Mouse (Mus musculus) intestine, embryonic 16.5 days (tissue): ENCODE measurements around the gene Scnn1b. TPM values are rescaled to one million over a fixed set of nuclear protein-coding genes. Genes with fewer than 3 reads are reported as not detected.

Experiments used
- ATAC-seq: fragments of 200-750 bp; cut with Nextera tagmentation; 2 replicates; pipeline ENCODE4 v1.8.0; 2017; ENCODE audit warnings: moderate TSS enrichment, moderate library complexity
- H3K27ac ChIP-seq: fragments of 300-500 bp; sonication (generic); 2 replicates; pipeline ENCODE4 v1.5.1; 2014; ENCODE audit warnings: mild to moderate bottlenecking, low read length
- H3K27me3 ChIP-seq: fragments of 300-500 bp; sonication (generic); replicated peaks from 2 replicates; pipeline ENCODE4 v1.6.1; 2014; ENCODE audit warnings: low read length, control low read depth, mixed read lengths; ENCODE audit not compliant: control insufficient read depth, insufficient read depth
- H3K36me3 ChIP-seq: fragments of 300-500 bp; sonication (generic); 2 replicates; pipeline ENCODE4 v1.6.1; 2014; ENCODE audit warnings: low read length, control low read depth; ENCODE audit not compliant: control insufficient read depth, insufficient read depth
- H3K4me1 ChIP-seq: fragments of 300-500 bp; sonication (generic); 2 replicates; pipeline ENCODE4 v1.6.1; 2014; ENCODE audit warnings: low read length, control low read depth, mixed read lengths; ENCODE audit not compliant: control insufficient read depth, insufficient read depth
- H3K4me2 ChIP-seq: fragments of 300-500 bp; sonication (generic); 2 replicates; pipeline ENCODE4 v1.6.1; 2014; ENCODE audit warnings: low read depth, low read length, control low read depth
- H3K4me3 ChIP-seq: fragments of 300-500 bp; sonication (generic); 2 replicates; pipeline ENCODE4 v1.5.1; 2014; ENCODE audit warnings: mild to moderate bottlenecking, low read length
- H3K9ac ChIP-seq: fragments of 300-500 bp; sonication (generic); 2 replicates; pipeline ENCODE4 v1.6.1; 2014; ENCODE audit warnings: low read depth, low read length
- H3K9me3 ChIP-seq: fragments of 300-500 bp; sonication (generic); 2 replicates; pipeline ENCODE4 v1.6.1; 2016; ENCODE audit warnings: low read length, control low read depth; ENCODE audit not compliant: control insufficient read depth
- WGBS: fragments of 180-500 bp; shearing (Covaris S2); extraction: QIAGEN DNeasy Blood & Tissue Kit; methylation state at CpG from one replicate; pipeline ENCODE4 v1.1.7; 2014; 5-methylcytosine and 5-hydroxymethylcytosine counted together
- polyA plus RNA-seq: library from polyadenylated mRNA; unstranded; fragments of >200 nt; fragmentation: Nextera tagmentation; extraction: Ambion mirVana; gene quantifications from 2 replicates; pipeline ENCODE4 v1.2.1, GENCODE M21; 2015

Gene Scnn1b
- polyA plus RNA-seq, 1 experiment from 2014 or later, result 0.20 TPM

DNA sequence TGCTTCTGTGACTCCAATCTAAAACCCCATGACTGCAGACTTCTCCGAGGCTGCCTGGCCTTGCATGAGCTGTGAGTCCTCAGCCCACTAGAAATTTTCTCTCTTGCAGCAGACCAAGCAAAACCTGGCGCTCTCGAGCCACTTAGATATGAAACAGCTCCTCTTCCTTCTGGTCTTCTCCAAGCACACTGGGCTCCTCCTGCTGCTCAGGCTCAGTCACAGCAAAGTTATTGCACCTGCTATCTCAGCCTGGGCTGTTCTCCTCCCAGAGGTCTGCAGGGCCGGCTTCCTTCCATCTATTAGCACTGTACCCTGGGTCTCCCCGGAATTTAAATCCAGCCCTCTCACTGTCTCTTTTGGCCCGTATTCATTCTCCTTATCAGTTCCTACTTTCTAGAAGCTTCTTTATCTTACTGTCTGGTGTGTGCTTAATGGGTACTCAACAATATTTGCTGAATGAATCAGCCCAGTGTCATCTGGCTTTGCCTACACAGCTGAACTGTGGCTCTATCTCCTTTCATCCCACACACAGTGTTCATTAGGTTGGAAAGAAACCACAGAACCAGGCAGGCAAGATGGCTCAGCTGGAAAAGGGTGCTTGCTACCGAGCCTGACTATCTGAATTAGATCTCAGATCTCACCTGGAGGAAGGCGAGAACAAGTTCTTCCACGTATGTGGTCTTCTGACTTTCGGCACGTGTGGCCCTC is 7.5 kb upstream of the Scnn1b start:
- no peaks in the 10 kb centered on the region for H3K36me3 ChIP-seq
- 72% methylated on average over 11 of the region's 11 CpGs for WGBS
- no peak for ATAC-seq
- no peaks in the 10 kb centered on the region for H3K9me3 ChIP-seq
- no peak overlapping the region for H3K4me2 ChIP-seq
- H3K4me1 ChIP-seq, result no peaks in the 10 kb centered on the region
- H3K27ac ChIP-seq, result no peak overlapping the region
- H3K9ac ChIP-seq, result no peak overlapping the region
- H3K27me3 ChIP-seq, result no peaks in the 10 kb centered on the region
- H3K4me3 ChIP-seq, result no peak overlapping the region

DNA sequence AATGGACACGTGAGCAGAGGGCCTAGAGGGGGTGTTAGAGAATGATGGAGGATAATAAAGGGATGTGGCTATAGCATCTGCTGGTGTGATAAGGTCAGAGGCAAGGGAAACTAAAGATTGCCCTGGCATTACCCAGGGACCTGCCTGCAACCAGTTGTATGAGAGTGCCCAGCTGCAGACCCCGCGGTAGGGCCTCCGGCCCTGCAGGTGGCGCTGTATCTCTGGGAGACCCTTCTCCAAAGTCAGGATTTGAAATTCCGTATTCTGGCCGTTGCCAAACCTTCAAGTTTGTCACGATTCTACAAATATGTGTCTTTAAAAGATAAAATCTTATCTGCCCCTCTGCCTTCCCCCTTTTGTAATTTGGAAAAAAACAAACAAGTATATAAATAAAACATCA is 5.9 kb upstream of the Scnn1b start:
- Histone ChIP-seq H3K9ac (no peak overlapping the region), H3K4me1 (no peaks in the 10 kb centered on the region), H3K4me3 (no peak overlapping the region), H3K27me3 (peaks cover 3% of the 10 kb centered on the region; the same call in 1 of the 2 replicates), H3K27ac (no peak overlapping the region), H3K4me2 (no peak overlapping the region), H3K9me3 (no peaks in the 10 kb centered on the region), H3K36me3 (no peaks in the 10 kb centered on the region)
- ATAC-seq, result no peak
- WGBS, result 84% methylated on average over 8 of the region's 8 CpGs

DNA sequence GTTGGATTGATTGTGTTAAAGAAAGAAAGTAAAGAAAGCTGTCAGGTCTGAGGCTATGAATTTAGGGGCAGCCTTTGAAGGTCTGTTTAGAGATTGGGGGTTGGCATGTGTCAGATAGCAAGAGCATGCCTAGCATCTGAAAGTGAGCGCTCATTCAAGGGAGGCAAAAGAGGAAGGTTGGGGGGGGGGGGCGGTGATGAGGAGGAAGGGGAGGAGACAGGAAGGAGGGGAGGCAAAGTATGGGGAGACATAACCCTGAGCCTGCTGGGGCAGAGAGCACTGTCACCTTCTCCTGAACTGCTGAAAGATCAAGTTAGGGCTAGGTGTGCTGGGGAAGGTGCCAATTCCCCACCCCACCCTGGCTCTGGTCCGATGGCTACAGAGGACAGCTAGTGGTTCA is 6.8 kb downstream of the Scnn1b start:
- Histone ChIP-seq H3K27me3 (no peaks in the 10 kb centered on the region), H3K4me2 (no peak overlapping the region), H3K4me1 (no peaks in the 10 kb centered on the region), H3K27ac (no peak overlapping the region), H3K4me3 (no peak overlapping the region), H3K36me3 (no peaks in the 10 kb centered on the region), H3K9ac (no peak overlapping the region), H3K9me3 (no peaks in the 10 kb centered on the region)
- 70% methylated on average over 2 of the region's 3 CpGs for WGBS
- ATAC-seq, result no peak

DNA sequence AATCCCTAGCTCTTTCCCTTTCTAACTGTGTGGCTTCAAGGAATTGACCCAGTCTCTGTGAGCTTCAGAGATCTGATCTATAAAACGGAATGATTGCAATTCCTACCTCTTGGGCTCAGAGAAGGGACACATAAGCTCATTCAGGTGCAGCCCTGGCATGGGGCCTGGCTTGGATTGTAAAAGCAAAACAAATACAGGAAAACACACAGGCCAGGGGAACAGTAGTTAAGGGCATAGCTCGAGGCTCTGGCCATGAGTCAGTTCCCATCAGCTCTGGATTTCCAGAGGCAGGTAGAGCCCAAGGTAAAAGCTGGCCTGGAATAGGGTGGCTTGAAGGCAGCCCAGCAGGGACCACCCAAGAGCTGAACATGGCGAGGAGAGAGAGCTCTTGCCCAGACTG is 9.2 kb downstream of the Scnn1b start:
- no peaks in the 10 kb centered on the region for H3K36me3 ChIP-seq
- no peak overlapping the region for H3K4me3 ChIP-seq
- no peaks in the 10 kb centered on the region for H3K4me1 ChIP-seq
- H3K27me3 ChIP-seq, result no peaks in the 10 kb centered on the region
- no peak overlapping the region for H3K4me2 ChIP-seq
- no peaks in the 10 kb centered on the region for H3K9me3 ChIP-seq
- no peak for ATAC-seq
- WGBS, result 39% methylated on average over 3 of the region's 3 CpGs
- no peak overlapping the region for H3K27ac ChIP-seq
- H3K9ac ChIP-seq, result no peak overlapping the region

DNA sequence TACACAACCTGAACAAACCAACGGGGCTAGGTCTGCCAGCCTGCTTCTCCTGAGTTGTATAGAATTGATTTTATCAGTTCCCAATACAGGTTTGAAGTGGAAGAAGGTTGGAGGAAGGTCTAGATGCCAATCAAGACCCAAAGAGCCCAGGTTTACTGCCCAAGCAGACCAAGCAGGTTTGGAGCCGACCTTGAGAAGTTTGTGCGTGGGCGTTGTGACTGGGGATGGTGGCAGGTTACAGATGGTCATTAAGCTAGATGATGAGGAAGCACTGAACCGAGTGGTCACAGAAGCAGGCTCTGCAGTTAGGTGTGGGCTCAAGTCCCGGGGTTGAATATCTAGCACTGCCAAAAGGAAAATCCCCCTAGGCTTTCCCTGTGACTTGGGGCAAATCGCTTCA is 9.9 kb downstream of the Scnn1b start:
- 77% methylated on average over 7 of the region's 7 CpGs for WGBS
- no peak overlapping the region for H3K27ac ChIP-seq
- no peaks in the 10 kb centered on the region for H3K36me3 ChIP-seq
- no peak for ATAC-seq
- no peaks in the 10 kb centered on the region for H3K4me1 ChIP-seq
- no peak overlapping the region for H3K9ac ChIP-seq
- H3K27me3 ChIP-seq, result no peaks in the 10 kb centered on the region
- no peaks in the 10 kb centered on the region for H3K9me3 ChIP-seq
- H3K4me2 ChIP-seq, result no peak overlapping the region
- no peak overlapping the region for H3K4me3 ChIP-seq

DNA sequence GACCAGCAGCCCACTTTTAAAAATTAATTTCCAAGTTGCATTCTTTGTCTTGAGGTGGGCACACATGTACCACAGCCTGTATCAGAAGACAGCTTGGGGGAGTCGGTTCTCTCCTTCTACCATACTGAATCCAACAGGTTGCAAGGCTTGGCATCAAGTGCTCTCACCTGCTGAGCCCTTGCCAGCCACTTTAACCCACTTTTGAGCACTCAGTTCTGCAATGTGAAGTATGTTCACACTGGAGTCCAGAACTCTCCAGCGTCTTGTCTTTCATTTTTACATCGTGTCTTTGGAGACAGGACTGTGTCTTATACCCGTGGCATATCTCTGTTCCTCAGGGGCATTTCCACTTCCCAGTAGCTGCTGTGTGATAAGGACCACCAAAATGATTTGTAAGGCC is 15.4 kb downstream of the Scnn1b start:
- WGBS, result 86% methylated on average over 4 of the region's 4 CpGs
- Histone ChIP-seq H3K36me3 (no peaks in the 10 kb centered on the region), H3K27ac (no peak overlapping the region), H3K4me1 (no peaks in the 10 kb centered on the region), H3K9ac (no peak overlapping the region), H3K4me3 (no peak overlapping the region), H3K9me3 (no peaks in the 10 kb centered on the region), H3K4me2 (no peak overlapping the region), H3K27me3 (no peaks in the 10 kb centered on the region)
- no peak for ATAC-seq

DNA sequence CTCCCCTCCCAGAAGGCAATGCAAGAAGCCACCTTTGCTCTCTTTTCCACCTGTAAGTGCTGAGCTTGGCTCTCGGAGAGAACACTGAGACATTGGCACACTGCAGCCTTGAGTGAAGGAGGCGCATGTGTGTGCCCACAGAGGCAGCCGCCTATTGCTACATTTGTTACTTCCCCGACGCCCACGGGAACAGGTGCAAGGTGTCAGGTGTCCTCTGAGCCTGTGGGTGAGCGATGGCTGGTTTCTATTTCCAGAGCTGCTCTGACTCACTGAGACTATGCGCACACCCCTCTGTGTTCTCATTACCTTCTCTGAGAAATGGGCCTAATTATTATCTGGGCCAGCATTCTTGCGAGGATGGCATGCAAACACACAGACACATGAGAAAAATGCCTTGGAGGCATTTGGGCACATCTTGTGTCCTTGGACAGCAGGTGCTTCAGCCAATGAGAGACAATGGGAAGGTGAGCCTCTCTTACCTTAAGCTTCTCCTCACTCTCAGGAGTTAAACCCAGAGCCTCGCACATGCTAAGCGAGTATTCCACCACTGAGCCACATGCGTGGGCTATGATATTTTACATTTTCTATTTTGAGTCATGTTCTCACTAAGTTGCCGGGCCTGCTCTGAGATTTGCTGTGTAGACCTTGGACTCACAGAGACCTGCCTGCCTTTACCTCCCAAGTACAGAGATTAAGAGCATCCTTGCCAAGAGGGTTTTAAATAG is 26.0 kb downstream of the Scnn1b start:
- no peaks in the 10 kb centered on the region for H3K36me3 ChIP-seq
- no peaks in the 10 kb centered on the region for H3K4me1 ChIP-seq
- H3K9me3 ChIP-seq, result no peaks in the 10 kb centered on the region
- no peak overlapping the region for H3K9ac ChIP-seq
- H3K27ac ChIP-seq, result no peak overlapping the region
- no peak for ATAC-seq
- no peaks in the 10 kb centered on the region for H3K27me3 ChIP-seq
- no peak overlapping the region for H3K4me2 ChIP-seq
- no peak overlapping the region for H3K4me3 ChIP-seq
- 89% methylated on average over 13 of the region's 13 CpGs for WGBS

DNA sequence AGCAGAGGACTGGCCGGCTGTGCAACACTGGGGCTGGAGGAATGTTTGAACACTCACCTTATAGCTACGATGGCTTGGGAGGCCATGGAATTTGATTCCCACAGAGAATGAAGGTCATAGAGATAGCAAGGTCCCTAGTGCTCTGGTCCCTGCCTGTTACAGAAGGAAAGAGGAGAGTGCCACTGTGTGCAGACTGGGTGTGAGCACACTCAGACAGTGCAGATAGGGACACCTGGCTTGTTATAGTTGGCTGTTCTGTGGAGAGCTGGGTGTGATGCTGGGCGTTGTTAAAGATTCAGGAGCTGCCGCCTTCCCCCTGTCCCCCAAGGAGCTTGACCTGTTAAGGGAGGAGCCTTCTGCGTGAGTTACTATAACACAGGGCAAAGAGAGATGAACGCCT is 31.9 kb downstream of the Scnn1b start:
- Histone ChIP-seq H3K4me1 (no peaks in the 10 kb centered on the region), H3K27me3 (no peaks in the 10 kb centered on the region), H3K9ac (no peak overlapping the region), H3K36me3 (no peaks in the 10 kb centered on the region), H3K9me3 (no peaks in the 10 kb centered on the region), H3K27ac (no peak overlapping the region), H3K4me2 (no peak overlapping the region), H3K4me3 (no peak overlapping the region)
- WGBS, result 39% methylated on average over 6 of the region's 6 CpGs
- ATAC-seq, result no peak

DNA sequence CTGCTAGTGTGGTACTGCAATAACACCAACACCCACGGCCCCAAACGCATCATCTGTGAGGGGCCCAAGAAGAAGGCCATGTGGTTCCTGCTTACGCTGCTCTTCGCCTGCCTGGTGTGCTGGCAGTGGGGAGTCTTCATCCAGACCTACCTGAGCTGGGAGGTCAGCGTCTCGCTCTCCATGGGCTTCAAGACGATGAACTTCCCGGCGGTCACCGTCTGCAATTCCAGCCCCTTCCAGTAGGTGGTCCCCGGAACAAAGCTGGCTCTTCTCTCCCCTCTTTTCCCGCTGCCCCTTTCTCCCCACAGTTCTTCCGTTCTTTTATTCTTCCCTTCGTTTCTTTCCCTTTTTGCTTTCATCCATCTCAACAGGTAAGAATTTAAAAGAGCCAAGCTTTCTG is 34.5 kb downstream of the Scnn1b start:
- Histone ChIP-seq H3K4me3 (no peak overlapping the region), H3K36me3 (no peaks in the 10 kb centered on the region), H3K9me3 (no peaks in the 10 kb centered on the region), H3K27ac (no peak overlapping the region), H3K9ac (no peak overlapping the region), H3K4me1 (peaks cover 7% of the 10 kb centered on the region; the same call in 1 of the 2 replicates), H3K4me2 (0 out of 2 replicates have a peak overlapping the region, but pooled peaks have one; percentile 2), H3K27me3 (no peaks in the 10 kb centered on the region)
- no peak for ATAC-seq
- 9% methylated on average over 14 of the region's 14 CpGs for WGBS
